Mouse (Mus musculus) MEL (cell line): ENCODE measurements around the gene Kdm6b. TPM values are rescaled to one million over a fixed set of nuclear protein-coding genes. Genes with fewer than 3 reads are reported as not detected.

Experiments
- DNase-seq: peaks from one replicate; pipeline ENCODE4 v3.0.0; 2011; ENCODE audit warnings: low read depth, low spot score
- H3K27ac ChIP-seq: 2 replicates; pipeline ENCODE4 v1.5.1; 2012; ENCODE audit warnings: low read depth, mild to moderate bottlenecking, control low read depth, low read length, moderate library complexity; ENCODE audit not compliant: control insufficient read depth
- H3K27me3 ChIP-seq, 2 experiments: fragments of 150-350 bp in 1 of 2; sonication (generic) in 1 of 2; 2 replicates each; pipeline ENCODE4 v1.6.1; 2012; ENCODE audit warnings: low read length in 2 of 2, mild to moderate bottlenecking in 2 of 2, improper control_type of control experiment in 1 of 2, moderate library complexity in 1 of 2; ENCODE audit not compliant: insufficient read depth in 2 of 2, control insufficient read depth in 1 of 2
- H3K36me3 ChIP-seq, 2 experiments: 2 replicates each; pipeline ENCODE4 v1.6.1; 2012 to 2014; ENCODE audit warnings: low read length in 2 of 2, improper control_type of control experiment in 1 of 2, inconsistent platforms in 1 of 2, mild to moderate bottlenecking in 1 of 2; ENCODE audit not compliant: insufficient read depth in 2 of 2, control insufficient read depth in 1 of 2
- H3K4me1 ChIP-seq, 2 experiments: fragments of 150-350 bp in 1 of 2; sonication (generic) in 1 of 2; 2 replicates each; pipeline ENCODE4 v1.6.1; 2012; ENCODE audit warnings: low read length in 2 of 2, improper control_type of control experiment in 1 of 2, mild to moderate bottlenecking in 1 of 2; ENCODE audit not compliant: insufficient read depth in 2 of 2, control insufficient read depth in 1 of 2
- H3K4me3 ChIP-seq, 2 experiments: fragments of 150-350 bp in 1 of 2; sonication (generic) in 1 of 2; 2 replicates each; pipeline ENCODE4 v1.5.1; 2012; ENCODE audit warnings: low read depth in 2 of 2, low read length in 2 of 2, mild to moderate bottlenecking in 2 of 2, moderate library complexity in 2 of 2, control low read depth in 1 of 2, improper control_type of control experiment in 1 of 2; ENCODE audit not compliant: control insufficient read depth in 1 of 2, insufficient read depth in 1 of 2
- H3K79me2 ChIP-seq: 2 replicates; pipeline ENCODE4 v1.6.1; 2012; ENCODE audit warnings: mild to moderate bottlenecking, low read length, moderate library complexity; ENCODE audit not compliant: control insufficient read depth, poor library complexity, insufficient read depth
- H3K9ac ChIP-seq: 2 replicates; pipeline ENCODE4 v1.6.1; 2012; ENCODE audit warnings: low read depth, mild to moderate bottlenecking, control low read depth, low read length, moderate library complexity; ENCODE audit not compliant: control insufficient read depth, poor library complexity, severe bottlenecking
- H3K9me3 ChIP-seq: fragments of 150-350 bp; sonication (generic); replicated peaks from 2 replicates; pipeline ENCODE4 v1.6.1; 2012; ENCODE audit warnings: mild to moderate bottlenecking, low read length, improper control_type of control experiment, moderate library complexity; ENCODE audit not compliant: insufficient read depth
- CHD1 ChIP-seq: IDR thresholded peaks from 2 replicates; pipeline ENCODE4 v1.6.1; 2012; ENCODE audit warnings: low read depth, mild to moderate bottlenecking, inconsistent platforms, low read length, improper control_type of control experiment
- E2F4 ChIP-seq: IDR thresholded peaks from 2 replicates; pipeline ENCODE4 v1.6.1; 2011; ENCODE audit warnings: low read depth, low read length, improper control_type of control experiment, borderline replicate concordance
- ELF1 ChIP-seq: IDR thresholded peaks from 2 replicates; pipeline ENCODE4 v1.6.1; 2014; ENCODE audit warnings: low read depth, mild to moderate bottlenecking, inconsistent platforms, low read length, improper control_type of control experiment, moderate library complexity
- EP300 ChIP-seq, 2 experiments: IDR thresholded peaks; 2 replicates each; pipeline ENCODE4 v1.6.1; 2011; ENCODE audit warnings: improper control_type of control experiment in 2 of 2, low read length in 2 of 2, low read depth in 1 of 2, mild to moderate bottlenecking in 1 of 2
- ETS1 ChIP-seq: IDR thresholded peaks from 2 replicates; pipeline ENCODE4 v1.6.1; 2012; ENCODE audit warnings: low read depth, mild to moderate bottlenecking, inconsistent platforms, low read length, improper control_type of control experiment, moderate library complexity
- GATA1 ChIP-seq: IDR thresholded peaks from 2 replicates; pipeline ENCODE4 v1.6.1; 2011; ENCODE audit warnings: low read depth, low read length, improper control_type of control experiment
- HCFC1 ChIP-seq: IDR thresholded peaks from 2 replicates; pipeline ENCODE4 v1.6.1; 2012; ENCODE audit warnings: low read depth, mild to moderate bottlenecking, inconsistent platforms, low read length, improper control_type of control experiment, moderate library complexity
- KAT2A ChIP-seq: conservative IDR thresholded peaks from 2 replicates; pipeline ENCODE4 v1.6.1; 2012; ENCODE audit warnings: low read depth, low read length, improper control_type of control experiment, inconsistent platforms
- MAX ChIP-seq: IDR thresholded peaks from 2 replicates; pipeline ENCODE4 v1.6.1; 2011; ENCODE audit warnings: low read length, improper control_type of control experiment
- MAZ ChIP-seq: IDR thresholded peaks from 2 replicates; pipeline ENCODE4 v1.6.1; 2012; ENCODE audit warnings: low read depth, mild to moderate bottlenecking, inconsistent platforms, low read length, improper control_type of control experiment
- MYC ChIP-seq: IDR thresholded peaks from 2 replicates; pipeline ENCODE4 v1.6.1; 2011; ENCODE audit warnings: low read depth, mild to moderate bottlenecking, low read length, improper control_type of control experiment, moderate library complexity
- NRF1 ChIP-seq: IDR thresholded peaks from 2 replicates; pipeline ENCODE4 v1.6.1; 2014; ENCODE audit warnings: low read depth, mild to moderate bottlenecking, inconsistent platforms, low read length, improper control_type of control experiment, moderate library complexity; ENCODE audit not compliant: poor library complexity, insufficient read depth, severe bottlenecking
- POLR2AphosphoS5 ChIP-seq: IDR thresholded peaks from 2 replicates; pipeline ENCODE4 v1.6.1; 2012; ENCODE audit warnings: low read depth, borderline replicate concordance, mild to moderate bottlenecking, inconsistent platforms, low read length, moderate library complexity, mixed read lengths
- SMC3 ChIP-seq: IDR thresholded peaks from 2 replicates; pipeline ENCODE4 v1.6.1; 2011; ENCODE audit warnings: low read depth, low read length, improper control_type of control experiment
- TAL1 ChIP-seq: IDR thresholded peaks from 2 replicates; pipeline ENCODE4 v1.6.1; 2012; ENCODE audit warnings: mild to moderate bottlenecking, inconsistent platforms, low read length, moderate library complexity, mixed read lengths
- TBP ChIP-seq: IDR thresholded peaks from 2 replicates; pipeline ENCODE4 v1.8.0; 2011; ENCODE audit warnings: low read depth, low read length, improper control_type of control experiment
- TCF12 ChIP-seq: IDR thresholded peaks from 2 replicates; pipeline ENCODE4 v1.6.1; 2014; ENCODE audit warnings: low read depth, mild to moderate bottlenecking, inconsistent platforms, low read length, improper control_type of control experiment, moderate library complexity
- UBTF ChIP-seq: IDR thresholded peaks from 2 replicates; pipeline ENCODE4 v1.6.1; 2012; ENCODE audit warnings: low read depth, mild to moderate bottlenecking, inconsistent platforms, low read length, improper control_type of control experiment, moderate library complexity, borderline replicate concordance; ENCODE audit not compliant: insufficient read depth
- USF1 ChIP-seq: IDR thresholded peaks from 2 replicates; pipeline ENCODE4 v1.6.1; 2014; ENCODE audit warnings: low read depth, mild to moderate bottlenecking, inconsistent platforms, low read length, improper control_type of control experiment, moderate library complexity
- ZC3H11A ChIP-seq: IDR thresholded peaks from 2 replicates; pipeline ENCODE4 v1.6.1; 2012; ENCODE audit warnings: low read depth, mild to moderate bottlenecking, inconsistent platforms, low read length, improper control_type of control experiment
- polyA plus RNA-seq, 2 experiments: library from polyadenylated mRNA; stranded (reverse) in 1 of 2; unstranded in 1 of 2; fragments of >175 nt in 1 of 2; fragments of >200 nt in 1 of 2; gene quantifications; 2 replicates each; pipeline versions ENCODE4 v1.2.1 to v1.2.4; 2012; ENCODE audit warnings: low replicate concordance in 2 of 2, low read depth in 1 of 2; ENCODE audit not compliant: insufficient read length in 2 of 2, insufficient read depth in 1 of 2, missing spikeins in 1 of 2
- total RNA-seq: library from RNA; depleted of rRNA; stranded (reverse); fragments of 300-350 nt; gene quantifications from 2 replicates; pipeline ENCODE4 v1.2.3, GENCODE M21; 2012

Gene Kdm6b
- total and polyA plus RNA-seq, 3 experiments, result 5.8 to 43.4 (median 25.0) TPM

- TF ChIP-seq TCF12 (no peak; the same call in 1 of the 2 replicates), HCFC1 (no peak), POLR2AphosphoS5 (no peak), GATA1 (no peak), E2F4 (peak; percentile 56; the same call in 1 of the 2 replicates), ETS1 (no peak; the same call in 1 of the 2 replicates), MAX (no peak), ZC3H11A (no peak), UBTF (0 out of 2 replicates have a peak, but pooled peaks have one; percentile 5), NRF1 (no peak), MAZ (no peak), USF1 (no peak), KAT2A (peak; percentile 39; the same call in 1 of the 2 replicates)
Measured at GRCm38 (mm10) chr11:69408541-69409377, 4.7 kb downstream of the Kdm6b start (continued).

- no peaks in the 10 kb centered on the region for H3K9me3 ChIP-seq
- peak overlapping the region; percentile 64 for H3K9ac ChIP-seq
- H3K4me1 ChIP-seq, result peaks cover 4 to 14% of the 10 kb centered on the region in 2 experiments; a peak in 3 of 4 replicates
- no peak for DNase-seq
- H3K4me3 ChIP-seq, result no peak overlapping the region; a peak in 1 of 4 replicates
- peaks cover 42% of the 10 kb centered on the region for H3K79me2 ChIP-seq
- no peaks in the 10 kb centered on the region for H3K27me3 ChIP-seq
- H3K27ac ChIP-seq, result no peak overlapping the region
- H3K36me3 ChIP-seq, result peaks cover 0 to 9% of the 10 kb centered on the region in 2 experiments; a peak in 3 of 4 replicates
- TF ChIP-seq UBTF, result no peak
- no peak for TF ChIP-seq MAX
- no peak for TF ChIP-seq CHD1
- no peak for TF ChIP-seq HCFC1
- TF ChIP-seq TCF12, result no peak
- no peak for TF ChIP-seq MAZ
- no peak for TF ChIP-seq E2F4
- no peak for TF ChIP-seq ELF1
- no peak for TF ChIP-seq KAT2A
- no peak for TF ChIP-seq SMC3
- no peak for TF ChIP-seq USF1
- TF ChIP-seq TBP, result no peak
- TF ChIP-seq TAL1, result no peak
- no peak for TF ChIP-seq EP300 (IDR thresholded peaks at IDR 0.05; ENCODE audit: low read depth in 1 of 2, low read length in 2 of 2)
- no peak for TF ChIP-seq MYC
- TF ChIP-seq, all 39 proteins: peak for 0
Measured at GRCm38 (mm10) chr11:69407724-69408004, 5.8 kb downstream of the Kdm6b start.
